Mouse (Mus musculus) intestine, embryonic 14.5 days (tissue): ENCODE data around the gene Ccn2. TPM values are rescaled to one million over a fixed set of nuclear protein-coding genes. Genes with fewer than 3 reads are reported as not detected.

ENCODE experiments used
- ATAC-seq: fragments of 200-750 bp; cut with Nextera tagmentation; replicated peaks from 2 replicates; pipeline ENCODE4 v1.8.0; 2017; ENCODE audit warnings: low read depth, moderate number of reproducible peaks, moderate TSS enrichment, moderate library complexity; ENCODE audit not compliant: low FRiP score, low TSS enrichment
- DNase-seq: peaks from one replicate; pipeline ENCODE4 v3.0.0-alpha.2; 2018; ENCODE audit warnings: low spot score
- H3K27ac ChIP-seq: fragments of 300-500 bp; sonication (generic); 2 replicates; pipeline ENCODE4 v1.5.1; 2014; ENCODE audit warnings: low read depth, mild to moderate bottlenecking, control low read depth
- H3K27me3 ChIP-seq: fragments of 300-500 bp; sonication (generic); replicated peaks from 2 replicates; pipeline ENCODE4 v1.6.1; 2014; ENCODE audit warnings: low read length, control low read depth; ENCODE audit not compliant: control insufficient read depth, insufficient read depth
- H3K36me3 ChIP-seq: fragments of 300-500 bp; sonication (generic); 2 replicates; pipeline ENCODE4 v1.6.1; 2014; ENCODE audit warnings: low read length, control low read depth; ENCODE audit not compliant: control insufficient read depth, insufficient read depth
- H3K4me1 ChIP-seq: fragments of 300-500 bp; sonication (generic); replicated peaks from 2 replicates; pipeline ENCODE4 v1.6.1; 2014; ENCODE audit warnings: low read length, control low read depth, mixed read lengths; ENCODE audit not compliant: control insufficient read depth, insufficient read depth
- H3K4me2 ChIP-seq: fragments of 300-500 bp; sonication (generic); 2 replicates; pipeline ENCODE4 v1.6.1; 2014; ENCODE audit warnings: low read length
- H3K4me3 ChIP-seq: fragments of 300-500 bp; sonication (generic); 2 replicates; pipeline ENCODE4 v1.5.1; 2014; ENCODE audit warnings: low read depth, low read length, control low read depth, mixed read lengths
- H3K9ac ChIP-seq: fragments of 300-500 bp; sonication (generic); 2 replicates; pipeline ENCODE4 v1.6.1; 2014; ENCODE audit warnings: mild to moderate bottlenecking, low read length
- H3K9me3 ChIP-seq: fragments of 300-500 bp; sonication (generic); 2 replicates; pipeline ENCODE4 v1.6.1; 2016; ENCODE audit warnings: low read length, control low read depth; ENCODE audit not compliant: control insufficient read depth
- WGBS: fragments of 180-500 bp; shearing (Covaris S2); extraction: QIAGEN DNeasy Blood & Tissue Kit; methylation state at CpG from one replicate; pipeline ENCODE4 v1.1.7; 2014; 5-methylcytosine and 5-hydroxymethylcytosine counted together
- polyA plus RNA-seq: library from polyadenylated mRNA; unstranded; fragments of >200 nt; fragmentation: Nextera tagmentation; extraction: Ambion mirVana; gene quantifications from 2 replicates; pipeline ENCODE4 v1.2.1, GENCODE M21; 2014

The Ccn2 gene
- polyA plus RNA-seq, 1 experiment from 2014 or later, result 11.5 TPM

DNA sequence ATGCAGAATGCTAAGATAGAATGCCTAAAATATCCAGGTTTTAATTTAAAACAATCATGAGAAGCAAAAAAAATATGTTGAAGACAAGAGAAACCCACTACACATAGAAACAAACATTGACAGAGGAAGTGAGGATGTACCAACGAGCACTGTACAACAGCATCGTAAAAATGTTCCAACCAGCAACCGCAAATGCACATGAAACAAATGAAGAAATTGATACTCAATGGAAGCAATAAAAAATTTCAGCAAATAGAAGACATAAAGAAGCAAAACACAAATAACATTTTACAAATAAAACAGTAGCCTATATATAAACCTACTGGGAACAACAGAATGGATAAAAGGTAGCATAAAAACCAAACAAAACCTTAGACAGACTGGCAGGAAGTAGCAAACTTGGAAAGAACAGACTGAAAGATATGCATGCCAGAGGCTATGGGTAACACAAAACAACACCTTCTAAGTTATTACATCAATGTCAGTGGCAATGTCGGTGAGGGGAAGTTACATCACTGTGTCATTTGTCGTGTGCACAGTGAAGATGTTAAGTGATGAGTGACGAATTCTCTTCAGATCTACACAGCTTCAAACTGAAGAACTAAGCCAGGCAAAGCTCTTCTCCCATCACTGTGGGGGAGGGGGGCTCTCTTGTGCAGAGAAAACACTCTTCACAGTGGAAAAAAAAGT lies 45.1 kb downstream of the Ccn2 start:
- H3K9ac ChIP-seq, result no peak overlapping the region
- H3K27ac ChIP-seq, result no peak overlapping the region
- peaks cover 24% of the 10 kb centered on the region for H3K4me1 ChIP-seq
- H3K36me3 ChIP-seq, result no peaks in the 10 kb centered on the region
- H3K27me3 ChIP-seq, result no peaks in the 10 kb centered on the region
- H3K9me3 ChIP-seq, result no peaks in the 10 kb centered on the region
- no peak for DNase-seq
- no peak overlapping the region for H3K4me3 ChIP-seq
- WGBS, result 75% methylated on average over 6 of the region's 6 CpGs
- no peak for ATAC-seq
- H3K4me2 ChIP-seq, result no peak overlapping the region

DNA sequence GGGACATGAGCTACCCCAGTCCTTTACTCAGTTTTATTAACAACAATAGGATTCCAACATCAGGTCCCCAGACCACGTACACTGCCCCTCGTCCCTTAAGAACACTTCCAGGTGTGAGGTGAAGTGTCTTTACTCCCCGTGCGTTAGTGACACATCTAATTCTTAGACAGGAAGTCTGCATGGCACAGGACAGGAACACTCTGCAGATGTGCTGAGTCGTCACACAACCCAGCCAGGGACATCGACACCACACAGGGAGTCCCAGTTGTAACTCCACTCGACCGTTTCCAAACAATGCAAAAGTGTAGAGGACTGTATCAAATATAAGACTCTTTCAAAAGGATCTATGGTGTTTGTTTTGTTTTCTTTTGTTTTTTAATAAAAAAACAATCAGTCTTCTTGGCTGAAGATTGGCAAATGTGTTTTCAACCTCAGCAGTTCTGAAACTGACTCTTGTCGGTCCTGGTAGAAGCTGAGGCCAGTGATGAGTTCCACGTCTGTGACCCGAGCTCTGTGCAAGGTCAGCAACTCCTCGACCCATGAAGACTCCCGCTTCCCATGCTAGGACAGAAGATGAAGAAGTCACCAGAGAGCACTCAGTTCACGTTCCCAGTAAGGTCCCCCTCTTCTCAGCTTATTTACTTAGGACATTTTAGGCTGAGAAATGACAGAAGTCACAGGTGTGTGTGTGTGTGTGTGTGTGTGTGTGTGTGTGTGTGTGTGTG lies 46.3 kb downstream of the Ccn2 start:
- WGBS, result 63% methylated on average over 14 of the region's 14 CpGs
- Histone ChIP-seq H3K9me3 (no peaks in the 10 kb centered on the region), H3K4me1 (peaks cover 15% of the 10 kb centered on the region), H3K9ac (no peak overlapping the region), H3K4me3 (no peak overlapping the region), H3K27ac (no peak overlapping the region), H3K4me2 (no peak overlapping the region), H3K36me3 (no peaks in the 10 kb centered on the region), H3K27me3 (no peaks in the 10 kb centered on the region)
- DNase-seq (no peak), ATAC-seq (no peak)

DNA sequence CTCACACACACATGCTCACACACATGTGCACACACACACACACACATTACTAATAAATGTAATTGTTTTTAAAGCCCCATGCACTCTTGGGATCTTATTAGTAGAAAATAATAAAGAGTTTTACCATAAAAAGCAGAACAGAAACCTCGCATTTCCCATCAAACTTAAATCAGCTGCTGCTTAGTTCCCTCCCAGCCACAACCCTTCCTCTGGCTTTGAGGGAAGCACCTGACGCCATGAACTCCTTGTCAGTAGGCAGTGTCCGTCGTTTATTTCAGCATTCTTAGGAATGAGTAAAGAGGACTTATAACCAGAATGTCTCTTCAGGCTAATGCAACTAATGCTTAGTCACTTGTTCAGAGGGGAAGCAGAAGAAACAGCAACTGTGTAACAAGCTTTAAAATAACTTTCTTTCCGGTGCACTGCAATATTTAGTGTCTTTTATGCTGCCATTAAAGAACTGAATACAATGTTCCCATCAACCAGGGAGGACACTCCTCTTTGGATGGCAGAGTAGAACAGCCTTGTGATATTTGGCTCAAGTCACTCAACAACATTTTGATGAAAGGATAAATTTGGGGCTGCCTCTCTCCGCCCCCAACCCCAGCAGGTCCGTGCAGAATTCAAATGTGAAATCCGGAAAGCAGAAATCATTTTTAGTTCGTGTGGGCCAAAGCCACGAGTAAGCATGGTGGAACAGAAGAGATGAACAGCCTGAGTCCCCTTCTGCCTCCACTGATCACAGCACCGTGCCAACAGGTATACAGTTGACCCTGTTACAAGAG lies 47.7 kb downstream of the Ccn2 start:
- no peak for DNase-seq
- WGBS, result 85% methylated on average over 11 of the region's 11 CpGs
- no peak overlapping the region for H3K27ac ChIP-seq
- no peaks in the 10 kb centered on the region for H3K27me3 ChIP-seq
- H3K9ac ChIP-seq, result no peak overlapping the region
- no peak overlapping the region for H3K4me3 ChIP-seq
- no peaks in the 10 kb centered on the region for H3K36me3 ChIP-seq
- no peak for ATAC-seq
- H3K4me2 ChIP-seq, result no peak overlapping the region
- peaks cover 9% of the 10 kb centered on the region for H3K4me1 ChIP-seq
- H3K9me3 ChIP-seq, result no peaks in the 10 kb centered on the region

DNA sequence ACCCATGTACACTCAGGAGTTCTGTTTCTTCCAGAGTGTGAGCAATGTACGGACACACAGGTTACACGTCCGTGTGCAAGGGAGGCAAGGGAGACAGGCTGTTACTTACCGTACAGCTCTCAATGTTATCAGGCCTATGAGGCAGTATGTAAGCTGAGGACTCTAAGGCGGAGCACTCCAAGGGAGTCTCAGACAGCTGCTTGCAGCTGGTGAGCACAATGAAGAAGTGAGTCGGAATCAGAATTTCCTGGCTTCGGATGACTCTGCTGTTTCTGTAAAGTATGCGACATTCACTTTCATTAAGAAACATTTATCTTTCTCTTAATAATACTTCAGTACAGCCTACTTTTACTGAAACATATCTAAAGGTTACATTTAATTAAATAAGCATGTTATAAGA lies 49.9 kb downstream of the Ccn2 start:
- Histone ChIP-seq H3K4me3 (no peak overlapping the region), H3K4me2 (no peak overlapping the region), H3K4me1 (no peaks in the 10 kb centered on the region), H3K36me3 (no peaks in the 10 kb centered on the region), H3K9ac (no peak overlapping the region), H3K27me3 (no peaks in the 10 kb centered on the region), H3K9me3 (no peaks in the 10 kb centered on the region), H3K27ac (no peak overlapping the region)
- DNase-seq (no peak), ATAC-seq (no peak)
- 75% methylated on average over 8 of the region's 8 CpGs for WGBS

Other genes with a start within 250 kb of the Ccn2 start
- 9.6 and 10.5 TPM in 2 replicates for gene Enpp1, start 116.7 kb downstream of the Ccn2 start, polyA plus RNA-seq
- gene Enpp3, start 247.4 kb downstream of the Ccn2 start, polyA plus RNA-seq, result 9.3 and 10.9 TPM in 2 replicates